28 mouse cellular contexts compared by ENCODE assay signal in genomic region chr3:127157706-127158105, GRCm38 (mm10).
"Had no signal": no experiment of that assay in that cellular context is flagged by ENCODE, and none has a peak within 500 bp of the region (broad histone marks: within the 10 kb centered on the region; RNA-seq: fewer than 3 reads in every experiment).

No protein-coding gene starts in this region.

- ATAC-seq: hindbrain, embryonic 16.5 days; inflammation-experienced regulatory T-cells, adult 6 months; intestine, embryonic 15.5 days; intestine, postnatal 0 days; liver, embryonic 12.5 days had no signal

- H3K27ac ChIP-seq: gastrocnemius, adult 2 months; heart, embryonic 10.5 days; hindbrain, embryonic 10.5 days; hindbrain, embryonic 12.5 days; hindbrain, embryonic 14.5 days; intestine, embryonic 15.5 days; kidney, embryonic 15.5 days; kidney, postnatal 0 days; limb, embryonic 13.5 days; limb, embryonic 15.5 days; liver, embryonic 12.5 days; liver, embryonic 14.5 days had no signal

- H3K4me1 ChIP-seq: liver, embryonic 12.5 days had no signal

- H3K4me3 ChIP-seq: gastrocnemius, adult 2 months; heart, embryonic 10.5 days; heart, embryonic 12.5 days; hindbrain, embryonic 10.5 days; hindbrain, embryonic 12.5 days; intestine, embryonic 15.5 days; kidney, embryonic 15.5 days; limb, embryonic 13.5 days; limb, embryonic 15.5 days; liver, embryonic 12.5 days had no signal

- DNase-seq: gastrocnemius, adult 2 months; gastrocnemius, postnatal 10 days; gastrocnemius, postnatal 25 days; heart, adult 18-20 months; heart, postnatal 10 days; heart, postnatal 4 days; kidney, adult 2 months; kidney, adult 9 months; kidney, postnatal 14 days; kidney, postnatal 36 days; layer of hippocampus, postnatal 36 days; left cerebral cortex, postnatal 4 days; lung, adult 18-20 months had no signal
